Mouse (Mus musculus): Measurements from ENCODE around the gene Rcvrn. TPM values are rescaled to one million over a fixed set of nuclear protein-coding genes. Genes with fewer than 3 reads are reported as not detected.

The Rcvrn gene
- polyA plus RNA-seq, 1 experiment from 2014 or later: not detected

GRCm38 (mm10) chr11:67715382-67715781 is 20.3 kb downstream of the Rcvrn start:
- Histone ChIP-seq H3K4me2 (replicated peaks; ENCODE audit: low read depth) (no peak overlapping the region), H3K36me3 (ENCODE audit: control insufficient read depth, insufficient read depth, low read length) (no peaks in the 10 kb centered on the region), H3K27me3 (ENCODE audit: control insufficient read depth, insufficient read depth, low read length) (no peaks in the 10 kb centered on the region), H3K4me3 (ENCODE audit: low read depth, low read length) (no peak overlapping the region), H3K9ac (ENCODE audit: low read length) (no peak overlapping the region), H3K4me1 (replicated peaks; ENCODE audit: control insufficient read depth, insufficient read depth) (no peaks in the 10 kb centered on the region), H3K27ac (replicated peaks) (no peak overlapping the region), H3K9me3 (ENCODE audit: control insufficient read depth, low read length) (no peaks in the 10 kb centered on the region)
- DNase-seq (ENCODE audit: low spot score) (no peak), ATAC-seq (ENCODE audit: low FRiP score, low TSS enrichment) (no peak)
- TF ChIP-seq EP300 (optimal IDR thresholded peaks at IDR 0.05): no peak
- no peak for TF ChIP-seq CTCF (IDR thresholded peaks at IDR 0.05; ENCODE audit: low read depth)
- WGBS: 88% methylated on average over 4 of the region's 4 CpGs

DNA sequence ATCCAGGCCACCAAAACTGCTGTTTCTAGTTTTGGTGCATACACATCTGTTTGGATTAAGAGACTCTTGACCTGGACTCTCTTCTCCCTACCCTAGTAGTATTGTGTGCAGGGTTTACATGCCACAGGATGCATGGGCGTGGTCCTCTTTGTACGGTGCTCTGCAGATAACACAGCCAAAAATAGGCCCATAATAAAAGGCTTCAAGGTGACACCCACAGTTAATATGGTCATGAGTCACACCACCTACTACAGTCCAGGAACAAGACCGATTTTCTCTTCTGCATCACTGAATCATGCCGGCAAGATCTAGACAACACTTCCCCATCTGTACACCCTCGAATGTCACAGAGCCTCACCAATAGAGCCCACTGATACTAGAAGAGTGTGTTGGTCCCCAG is 26.4 kb downstream of the Rcvrn start:
- Histone ChIP-seq H3K36me3 (ENCODE audit: control insufficient read depth, insufficient read depth, low read length) (no peaks in the 10 kb centered on the region), H3K4me3 (ENCODE audit: low read depth, low read length) (no peak overlapping the region), H3K4me1 (replicated peaks; ENCODE audit: control insufficient read depth, insufficient read depth) (no peaks in the 10 kb centered on the region), H3K9me3 (ENCODE audit: control insufficient read depth, low read length) (no peaks in the 10 kb centered on the region), H3K27me3 (ENCODE audit: control insufficient read depth, insufficient read depth, low read length) (no peaks in the 10 kb centered on the region), H3K9ac (ENCODE audit: low read length) (no peak overlapping the region), H3K4me2 (replicated peaks; ENCODE audit: low read depth) (no peak overlapping the region), H3K27ac (replicated peaks) (no peak overlapping the region)
- no peak for TF ChIP-seq CTCF (IDR thresholded peaks at IDR 0.05; ENCODE audit: low read depth)
- no peak for TF ChIP-seq EP300 (optimal IDR thresholded peaks at IDR 0.05)
- peak; percentile 22 for DNase-seq (ENCODE audit: low spot score)
- 78% methylated on average over 5 of the region's 5 CpGs for WGBS
- peak; percentile 90 for ATAC-seq (ENCODE audit: low FRiP score, low TSS enrichment)

GRCm38 (mm10) chr11:67722399-67723156 is 27.5 kb downstream of the Rcvrn start:
- H3K4me3 ChIP-seq (ENCODE audit: low read depth, low read length): no peak overlapping the region
- no peak for TF ChIP-seq EP300 (optimal IDR thresholded peaks at IDR 0.05)
- no peak for TF ChIP-seq CTCF (IDR thresholded peaks at IDR 0.05; ENCODE audit: low read depth)
- no peaks in the 10 kb centered on the region for H3K4me1 ChIP-seq (replicated peaks; ENCODE audit: control insufficient read depth, insufficient read depth)
- H3K9ac ChIP-seq (ENCODE audit: low read length): no peak overlapping the region
- no peak overlapping the region for H3K27ac ChIP-seq (replicated peaks)
- H3K4me2 ChIP-seq (replicated peaks; ENCODE audit: low read depth): no peak overlapping the region
- ATAC-seq (ENCODE audit: low FRiP score, low TSS enrichment) (no peak), DNase-seq (ENCODE audit: low spot score) (no peak)
- no peaks in the 10 kb centered on the region for H3K9me3 ChIP-seq (ENCODE audit: control insufficient read depth, low read length)
- WGBS: 42% methylated on average over 7 of the region's 7 CpGs
- H3K27me3 ChIP-seq (ENCODE audit: control insufficient read depth, insufficient read depth, low read length): no peaks in the 10 kb centered on the region
- no peaks in the 10 kb centered on the region for H3K36me3 ChIP-seq (ENCODE audit: control insufficient read depth, insufficient read depth, low read length)

GRCm38 (mm10) chr11:67723231-67724013 is 28.3 kb downstream of the Rcvrn start:
- DNase-seq (ENCODE audit: low spot score): no peak
- Histone ChIP-seq H3K27me3 (ENCODE audit: control insufficient read depth, insufficient read depth, low read length) (no peaks in the 10 kb centered on the region), H3K4me2 (replicated peaks; ENCODE audit: low read depth) (no peak overlapping the region), H3K36me3 (ENCODE audit: control insufficient read depth, insufficient read depth, low read length) (no peaks in the 10 kb centered on the region), H3K9ac (ENCODE audit: low read length) (no peak overlapping the region), H3K4me3 (ENCODE audit: low read depth, low read length) (no peak overlapping the region), H3K9me3 (ENCODE audit: control insufficient read depth, low read length) (no peaks in the 10 kb centered on the region), H3K27ac (replicated peaks) (no peak overlapping the region), H3K4me1 (replicated peaks; ENCODE audit: control insufficient read depth, insufficient read depth) (no peaks in the 10 kb centered on the region)
- 60% methylated on average over 8 of the region's 8 CpGs for WGBS
- ATAC-seq (ENCODE audit: low FRiP score, low TSS enrichment): no peak
- TF ChIP-seq CTCF (IDR thresholded peaks at IDR 0.05; ENCODE audit: low read depth) (no peak), EP300 (optimal IDR thresholded peaks at IDR 0.05) (no peak)

DNA sequence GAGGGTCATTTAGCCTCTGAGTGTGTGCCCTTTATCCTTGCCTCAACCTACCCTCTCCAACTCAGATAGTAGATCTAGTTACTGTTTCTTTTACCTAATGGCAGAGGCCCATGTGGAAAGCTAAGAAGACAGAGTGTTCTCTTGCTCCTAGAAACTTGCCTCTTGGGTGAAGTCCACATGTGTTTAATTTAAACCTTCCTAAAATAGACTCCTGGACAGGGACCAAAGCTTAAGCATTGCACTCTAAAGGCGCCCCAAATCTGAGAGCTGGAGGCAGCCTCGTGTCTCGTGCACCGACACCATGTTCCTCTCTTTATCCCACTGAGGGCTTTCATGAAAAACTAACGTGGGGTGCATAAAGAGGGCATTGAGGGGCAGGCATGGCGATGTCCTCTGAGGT is 32.0 kb downstream of the Rcvrn start:
- no peaks in the 10 kb centered on the region for H3K4me1 ChIP-seq (replicated peaks; ENCODE audit: control insufficient read depth, insufficient read depth)
- H3K36me3 ChIP-seq (ENCODE audit: control insufficient read depth, insufficient read depth, low read length): no peaks in the 10 kb centered on the region
- H3K27ac ChIP-seq (replicated peaks): no peak overlapping the region
- no peaks in the 10 kb centered on the region for H3K27me3 ChIP-seq (ENCODE audit: control insufficient read depth, insufficient read depth, low read length)
- 50% methylated on average over 6 of the region's 6 CpGs for WGBS
- H3K9me3 ChIP-seq (ENCODE audit: control insufficient read depth, low read length): no peaks in the 10 kb centered on the region
- DNase-seq (ENCODE audit: low spot score) (no peak), ATAC-seq (ENCODE audit: low FRiP score, low TSS enrichment) (no peak)
- no peak overlapping the region for H3K9ac ChIP-seq (ENCODE audit: low read length)
- H3K4me2 ChIP-seq (replicated peaks; ENCODE audit: low read depth): no peak overlapping the region
- H3K4me3 ChIP-seq (ENCODE audit: low read depth, low read length): no peak overlapping the region
- TF ChIP-seq EP300 (optimal IDR thresholded peaks at IDR 0.05) (no peak), CTCF (IDR thresholded peaks at IDR 0.05; ENCODE audit: low read depth) (no peak)

- TF ChIP-seq EP300 (optimal IDR thresholded peaks at IDR 0.05) (no peak), CTCF (IDR thresholded peaks at IDR 0.05; ENCODE audit: low read depth) (no peak)
- no peak overlapping the region for H3K4me3 ChIP-seq (ENCODE audit: low read depth, low read length)
- H3K4me1 ChIP-seq (replicated peaks; ENCODE audit: control insufficient read depth, insufficient read depth): no peaks in the 10 kb centered on the region
- no peak overlapping the region for H3K27ac ChIP-seq (replicated peaks)
- no peaks in the 10 kb centered on the region for H3K27me3 ChIP-seq (ENCODE audit: control insufficient read depth, insufficient read depth, low read length)
- H3K4me2 ChIP-seq (replicated peaks; ENCODE audit: low read depth): no peak overlapping the region
- ATAC-seq (ENCODE audit: low FRiP score, low TSS enrichment) (no peak), DNase-seq (ENCODE audit: low spot score) (no peak)
- H3K9me3 ChIP-seq (ENCODE audit: control insufficient read depth, low read length): no peaks in the 10 kb centered on the region
- no peak overlapping the region for H3K9ac ChIP-seq (ENCODE audit: low read length)
- no peaks in the 10 kb centered on the region for H3K36me3 ChIP-seq (ENCODE audit: control insufficient read depth, insufficient read depth, low read length)
These were observed 33.6 kb downstream of the Rcvrn start for GRCm38 (mm10) chr11:67728726-67729125.
